Mouse (Mus musculus) CH12.LX (cell line): ENCODE measurements at regions not wholly inside any gene's neighbourhood (a gene's known extent, or its start where the extent isn't known, plus 50 kb on each side); places are given as distances from the start of the nearest gene placed in this dataset.

Experiments
- DNase-seq: peaks from one replicate; pipeline ENCODE4 v3.0.0-alpha.2; 2013; ENCODE audit errors: extremely low read depth
- H3K27ac ChIP-seq: 2 replicates; pipeline ENCODE4 v1.5.1; 2012; ENCODE audit warnings: low read depth, mild to moderate bottlenecking, control low read depth, moderate library complexity; ENCODE audit not compliant: insufficient read depth
- H3K27me3 ChIP-seq: replicated peaks from 2 replicates; pipeline ENCODE3; 2012; ENCODE audit warnings: inconsistent platforms
- H3K36me3 ChIP-seq, 2 experiments: replicated peaks in 1 of 2; 2 replicates each; pipeline versions ENCODE3 to v1.6.1; 2012; ENCODE audit warnings: inconsistent platforms in 1 of 2, low read length in 1 of 2, mild to moderate bottlenecking in 1 of 2, mixed read lengths in 1 of 2, moderate library complexity in 1 of 2; ENCODE audit not compliant: control insufficient read depth in 1 of 2, insufficient read depth in 1 of 2
- H3K4me1 ChIP-seq, 2 experiments: 2 replicates each; pipeline ENCODE4 v1.6.1; 2012; ENCODE audit warnings: inconsistent platforms in 1 of 2, moderate library complexity in 1 of 2; ENCODE audit not compliant: insufficient read depth in 2 of 2, control insufficient read depth in 1 of 2
- H3K4me2 ChIP-seq: 2 replicates; pipeline ENCODE4 v1.6.1; 2012; ENCODE audit warnings: low read depth, mild to moderate bottlenecking, control low read depth; ENCODE audit not compliant: poor library complexity, insufficient read depth, severe bottlenecking
- H3K4me3 ChIP-seq, 3 experiments: fragments of 150-350 bp in 1 of 3; sonication (generic) in 1 of 3; replicated peaks in 1 of 3; 2 replicates each; pipeline versions ENCODE3 to v1.5.1; 2011 to 2012; ENCODE audit warnings: low read depth in 2 of 3, low read length in 2 of 3, mild to moderate bottlenecking in 2 of 3, moderate library complexity in 2 of 3, control low read depth in 1 of 3, improper control_type of control experiment in 1 of 3, inconsistent platforms in 1 of 3, mixed read lengths in 1 of 3; ENCODE audit not compliant: poor library complexity in 1 of 3
- H3K79me2 ChIP-seq: replicated peaks from 2 replicates; pipeline ENCODE4 v1.6.1; 2012; ENCODE audit warnings: mild to moderate bottlenecking, moderate library complexity; ENCODE audit not compliant: control insufficient read depth, poor library complexity, insufficient read depth, severe bottlenecking; ENCODE audit errors: extremely low read depth
- H3K9ac ChIP-seq: 2 replicates; pipeline ENCODE4 v1.6.1; 2012; ENCODE audit warnings: low read depth, mild to moderate bottlenecking, control low read depth, moderate library complexity; ENCODE audit not compliant: insufficient read depth
- H3K9me3 ChIP-seq: replicated peaks from 2 replicates; pipeline ENCODE3; 2012; ENCODE audit warnings: low read length, inconsistent platforms, mixed read lengths
- CHD1 ChIP-seq: IDR thresholded peaks from 2 replicates; pipeline ENCODE4 v1.6.1; 2012; ENCODE audit warnings: low read depth, low read length, improper control_type of control experiment, inconsistent platforms
- CTCF ChIP-seq, 2 experiments: IDR thresholded peaks in 1 of 2; conservative IDR thresholded peaks in 1 of 2; 2 replicates each; pipeline ENCODE4 v1.5.1; 2011 to 2012; ENCODE audit warnings: low read depth in 2 of 2, low read length in 2 of 2, improper control_type of control experiment in 1 of 2, inconsistent platforms in 1 of 2, mild to moderate bottlenecking in 1 of 2, moderate library complexity in 1 of 2
- EP300 ChIP-seq: IDR thresholded peaks from 2 replicates; pipeline ENCODE4 v1.6.1; 2011; ENCODE audit warnings: low read length, improper control_type of control experiment
- ETS1 ChIP-seq: conservative IDR thresholded peaks from 2 replicates; pipeline ENCODE4 v1.6.1; 2012; ENCODE audit warnings: low read depth, mild to moderate bottlenecking, inconsistent platforms, low read length, improper control_type of control experiment, moderate library complexity
- GABPA ChIP-seq: IDR thresholded peaks from 2 replicates; pipeline ENCODE4 v1.6.1; 2012; ENCODE audit warnings: low read depth, low read length, improper control_type of control experiment, inconsistent platforms; ENCODE audit not compliant: insufficient replicate concordance
- HCFC1 ChIP-seq: IDR thresholded peaks from 2 replicates; pipeline ENCODE4 v1.6.1; 2012; ENCODE audit warnings: low read depth, mild to moderate bottlenecking, inconsistent platforms, low read length, improper control_type of control experiment
- IRF4 ChIP-seq: IDR thresholded peaks from 2 replicates; pipeline ENCODE4 v1.6.1; 2014; ENCODE audit warnings: low read depth, mild to moderate bottlenecking, inconsistent platforms, low read length, improper control_type of control experiment
- JUN ChIP-seq: IDR thresholded peaks from 2 replicates; pipeline ENCODE4 v1.6.1; 2011; ENCODE audit warnings: low read depth, mild to moderate bottlenecking, low read length, improper control_type of control experiment, moderate library complexity; ENCODE audit not compliant: insufficient read depth
- JUND ChIP-seq: conservative IDR thresholded peaks from 2 replicates; pipeline ENCODE4 v1.6.1; 2011; ENCODE audit warnings: low read depth, low read length, improper control_type of control experiment
- KAT2A ChIP-seq: IDR thresholded peaks from 2 replicates; pipeline ENCODE4 v1.6.1; 2012; ENCODE audit warnings: low read length, improper control_type of control experiment, inconsistent platforms; ENCODE audit not compliant: insufficient replicate concordance
- MAFK ChIP-seq: IDR thresholded peaks from 2 replicates; pipeline ENCODE4 v1.6.1; 2011; ENCODE audit warnings: low read length, improper control_type of control experiment; ENCODE audit not compliant: insufficient replicate concordance
- MAX ChIP-seq: IDR thresholded peaks from 2 replicates; pipeline ENCODE4 v1.6.1; 2011; ENCODE audit warnings: low read length, improper control_type of control experiment
- MAZ ChIP-seq: IDR thresholded peaks from 2 replicates; pipeline ENCODE4 v1.6.1; 2012; ENCODE audit warnings: low read depth, mild to moderate bottlenecking, inconsistent platforms, low read length, improper control_type of control experiment, moderate library complexity
- NRF1 ChIP-seq: IDR thresholded peaks from 2 replicates; pipeline ENCODE4 v1.6.1; 2014; ENCODE audit warnings: low read depth, mild to moderate bottlenecking, inconsistent platforms, low read length, improper control_type of control experiment, moderate library complexity
- PAX5 ChIP-seq: IDR thresholded peaks from 2 replicates; pipeline ENCODE4 v1.6.1; 2012; ENCODE audit warnings: low read length, inconsistent platforms, mixed read lengths
- POLR2A ChIP-seq: IDR thresholded peaks from 2 replicates; pipeline ENCODE4 v1.6.1; 2011; ENCODE audit warnings: low read depth, mild to moderate bottlenecking, improper control_type of control experiment, low read length
- POLR2AphosphoS2 ChIP-seq: IDR thresholded peaks from 2 replicates; pipeline ENCODE4 v1.6.1; 2011; ENCODE audit warnings: low read depth, low read length, improper control_type of control experiment
- RAD21 ChIP-seq: IDR thresholded peaks from 2 replicates; pipeline ENCODE4 v1.6.1; 2011; ENCODE audit warnings: low read depth, mild to moderate bottlenecking, low read length, improper control_type of control experiment, moderate library complexity
- SIN3A ChIP-seq: IDR thresholded peaks from 2 replicates; pipeline ENCODE4 v1.6.1; 2012; ENCODE audit warnings: low read length, improper control_type of control experiment, inconsistent platforms
- SMC3 ChIP-seq: IDR thresholded peaks from 2 replicates; pipeline ENCODE4 v1.6.1; 2011; ENCODE audit warnings: low read depth, low read length, improper control_type of control experiment
- UBTF ChIP-seq: IDR thresholded peaks from 2 replicates; pipeline ENCODE4 v1.6.1; 2012; ENCODE audit warnings: low read depth, mild to moderate bottlenecking, inconsistent platforms, low read length, improper control_type of control experiment, moderate library complexity
- USF1 ChIP-seq: IDR thresholded peaks from 2 replicates; pipeline ENCODE4 v1.6.1; 2014; ENCODE audit warnings: low read depth, mild to moderate bottlenecking, inconsistent platforms, low read length, improper control_type of control experiment
- USF2 ChIP-seq: conservative IDR thresholded peaks from 2 replicates; pipeline ENCODE4 v1.6.1; 2011; ENCODE audit warnings: low read depth, low read length, improper control_type of control experiment
- ZC3H11A ChIP-seq: IDR thresholded peaks from 2 replicates; pipeline ENCODE4 v1.6.1; 2012; ENCODE audit warnings: low read depth, mild to moderate bottlenecking, inconsistent platforms, low read length, improper control_type of control experiment
- ZNF384 ChIP-seq: IDR thresholded peaks from 2 replicates; pipeline ENCODE4 v1.6.1; 2012; ENCODE audit warnings: low read depth, low read length, improper control_type of control experiment, inconsistent platforms
- dilution Hi-C: fragments of 300-500 bp; cut with MboI; formaldehyde crosslinking; loops from 2 replicates; pipeline ENCODE4 v1.14.3; 2020; ENCODE audit warnings: low sequenced_read_pairs; ENCODE audit not compliant: extremely low pct_unique_long_range_greater_than_20kb, extremely low pct_ligation_motif_present
- in situ Hi-C: fragments of 300-500 bp; cut with MboI; formaldehyde crosslinking; loops from 3 replicates; pipeline ENCODE4 v1.14.3; 2019; ENCODE audit warnings: low sequenced_read_pairs, low pct_ligation_motif_present, low pct_unique_long_range_greater_than_20kb, mixed read lengths

- dilution Hi-C loops = no loop called here
- no peaks in the 10 kb centered on the region for H3K79me2 ChIP-seq
- H3K4me1 ChIP-seq = no peaks in the 10 kb centered on the region
- no peak overlapping the region for H3K27ac ChIP-seq
- no peak overlapping the region for H3K9ac ChIP-seq
- H3K9me3 ChIP-seq = no peaks in the 10 kb centered on the region
- no peak overlapping the region for H3K4me3 ChIP-seq
- no peak for TF ChIP-seq USF1
- no peak for TF ChIP-seq JUND
- TF ChIP-seq USF2 = no peak
- no peak for TF ChIP-seq POLR2A
- no peak for TF ChIP-seq UBTF
- no peak for TF ChIP-seq NRF1
- no peak for TF ChIP-seq KAT2A
- no peak for TF ChIP-seq ZNF384
- no peak for TF ChIP-seq RAD21
- TF ChIP-seq CTCF (conservative IDR thresholded peaks at IDR 0.05 in 1 of 2, IDR thresholded peaks at IDR 0.05 in 1 of 2; ENCODE audit: low read depth in 2 of 2, low read length in 2 of 2) = no peak
- TF ChIP-seq MAFK = no peak
- TF ChIP-seq JUN = no peak
- no peak for TF ChIP-seq SMC3
- TF ChIP-seq MAZ = no peak
- H3K4me2 ChIP-seq = no peak overlapping the region
- DNase-seq = no peak
- H3K27me3 ChIP-seq = no peaks in the 10 kb centered on the region
- in situ Hi-C loops = no loop called here
- H3K36me3 ChIP-seq = no peaks in the 10 kb centered on the region
These were observed 558.4 kb upstream of the Nrp1 start for GRCm38 (mm10) chr8:127799849-127800471.

- H3K9ac ChIP-seq = no peak overlapping the region
- dilution Hi-C loops (no loop called here), in situ Hi-C loops (no loop called here)
- no peaks in the 10 kb centered on the region for H3K4me1 ChIP-seq
- no peaks in the 10 kb centered on the region for H3K27me3 ChIP-seq
- H3K79me2 ChIP-seq = no peaks in the 10 kb centered on the region
- no peak overlapping the region for H3K4me2 ChIP-seq
- TF ChIP-seq SIN3A (no peak), ETS1 (no peak), UBTF (no peak), EP300 (no peak), CHD1 (no peak), USF1 (no peak), ZC3H11A (no peak), GABPA (no peak), KAT2A (no peak), USF2 (no peak), IRF4 (no peak), RAD21 (no peak), HCFC1 (no peak), POLR2AphosphoS2 (no peak), MAX (no peak), PAX5 (no peak)
- H3K4me3 ChIP-seq = no peak overlapping the region
- H3K9me3 ChIP-seq = no peaks in the 10 kb centered on the region
- no peaks in the 10 kb centered on the region for H3K36me3 ChIP-seq
- no peak overlapping the region for H3K27ac ChIP-seq
- DNase-seq = no peak
These were observed 556.3 kb upstream of the Nrp1 start for GRCm38 (mm10) chr8:127802136-127802535.
